Mouse (Mus musculus): ENCODE results near the gene Arhgap31. TPM values are rescaled to one million over a fixed set of nuclear protein-coding genes. Genes with fewer than 3 reads are reported as not detected.

The Arhgap31 gene
- polyA plus RNA-seq, 1 experiment, result 7.8 TPM

DNA sequence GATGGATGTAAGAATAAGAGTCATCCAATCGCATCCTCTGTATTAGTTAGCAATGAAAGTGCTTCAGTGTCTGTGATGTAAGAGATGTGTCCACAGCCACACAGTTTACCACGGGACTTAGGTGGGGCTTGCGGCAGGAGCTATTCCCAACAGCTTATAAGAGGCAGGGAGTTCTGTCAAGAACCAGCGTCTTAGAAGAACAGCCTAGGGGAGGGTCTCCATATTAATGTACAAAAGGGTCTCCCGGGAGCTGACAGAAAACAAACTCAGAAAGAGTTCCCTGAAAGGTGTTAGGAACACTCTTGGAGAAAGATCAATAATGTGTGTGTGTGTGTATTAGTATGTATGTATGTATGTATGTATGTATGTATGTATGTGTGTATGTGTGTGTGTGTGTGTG, 60.4 kb downstream of the Arhgap31 start:
- no peak for DNase-seq (ENCODE audit: low spot score)

- no peak for DNase-seq (ENCODE audit: low spot score)
Measured at GRCm38 (mm10) chr16:38651721-38652231, 61.3 kb downstream of the Arhgap31 start.

GRCm38 (mm10) chr16:38651306-38651705, 61.8 kb downstream of the Arhgap31 start:
- no peak for DNase-seq (ENCODE audit: low spot score)

GRCm38 (mm10) chr16:38649431-38649827, 63.6 kb downstream of the Arhgap31 start:
- DNase-seq (ENCODE audit: low spot score), result no peak

DNA sequence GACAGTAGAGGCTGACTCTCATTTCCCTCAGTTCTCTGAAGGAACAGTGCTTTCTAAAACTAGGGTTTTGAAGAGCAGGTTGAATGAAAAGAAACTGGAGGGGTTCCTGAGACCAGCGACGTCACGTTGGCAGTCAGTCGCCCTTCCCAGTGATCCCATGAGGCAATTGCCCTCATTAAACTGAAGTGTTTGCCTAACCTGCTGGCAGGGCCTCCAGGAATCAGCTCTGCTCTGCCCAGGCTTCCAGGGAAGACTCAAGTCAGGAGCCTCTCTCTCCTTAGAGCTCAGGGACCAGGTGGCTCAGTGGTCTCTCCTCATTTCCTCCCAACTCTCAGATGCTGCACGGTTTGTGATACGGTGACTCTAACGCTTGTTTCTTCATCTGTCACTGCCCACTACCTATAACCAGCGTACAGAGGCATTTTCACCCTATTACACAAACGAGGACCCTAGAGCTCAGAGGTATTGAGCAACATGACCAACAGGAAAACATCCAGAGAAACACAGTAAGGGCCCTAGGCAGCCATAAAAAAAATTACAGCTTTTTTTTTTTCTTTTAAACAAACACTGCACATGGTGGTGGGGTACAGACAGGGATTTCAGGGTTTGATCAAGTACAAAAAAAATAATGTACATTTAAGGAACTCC, 64.2 kb downstream of the Arhgap31 start:
- DNase-seq (ENCODE audit: low spot score), result no peak

GRCm38 (mm10) chr16:38648155-38648554, 64.9 kb downstream of the Arhgap31 start:
- DNase-seq (ENCODE audit: low spot score), result no peak

DNA sequence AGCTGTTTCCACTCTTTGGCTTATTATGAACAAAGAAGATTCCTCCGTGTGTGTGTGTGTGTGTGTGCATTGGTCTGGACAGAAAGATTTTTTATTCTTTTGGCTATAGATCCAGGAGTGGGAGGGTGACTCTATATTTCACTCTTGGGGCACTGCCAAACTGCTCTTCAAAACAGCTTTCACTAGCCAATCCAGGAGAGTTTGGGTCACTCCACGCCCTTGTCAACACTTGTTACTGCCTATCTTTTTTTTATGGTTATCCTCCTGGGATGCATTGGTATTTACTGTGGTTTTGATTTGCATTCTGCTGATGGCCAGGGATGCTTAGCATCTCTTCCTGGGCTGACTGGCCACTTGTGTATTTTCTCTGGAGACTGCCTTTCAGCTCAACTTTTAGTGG, 68.6 kb downstream of the Arhgap31 start:
- DNase-seq (ENCODE audit: low spot score), result no peak

DNA sequence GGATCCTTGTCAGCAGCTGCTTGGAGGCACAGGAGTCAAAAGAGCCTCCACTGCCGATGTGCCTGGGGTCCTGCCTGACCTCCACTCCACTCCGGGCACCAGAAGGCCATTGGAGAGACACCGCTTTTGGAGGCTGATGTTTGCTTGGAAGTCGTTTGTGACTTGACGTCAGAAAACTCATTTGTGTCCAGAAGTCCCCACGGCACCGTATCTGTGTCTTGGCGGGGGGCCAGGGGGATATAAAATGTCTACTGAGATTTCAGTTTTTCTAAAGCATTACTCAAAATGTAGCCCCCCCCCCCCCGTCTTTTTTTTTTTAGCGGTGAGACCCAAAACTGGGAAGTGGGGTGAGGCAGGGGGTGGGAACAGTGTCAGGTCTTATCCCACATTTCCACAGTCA, 76.0 kb downstream of the Arhgap31 start:
- DNase-seq (ENCODE audit: low spot score), result no peak

- no peak for DNase-seq (ENCODE audit: low spot score)
Measured at GRCm38 (mm10) chr16:38636682-38637081, 76.4 kb downstream of the Arhgap31 start.

DNA sequence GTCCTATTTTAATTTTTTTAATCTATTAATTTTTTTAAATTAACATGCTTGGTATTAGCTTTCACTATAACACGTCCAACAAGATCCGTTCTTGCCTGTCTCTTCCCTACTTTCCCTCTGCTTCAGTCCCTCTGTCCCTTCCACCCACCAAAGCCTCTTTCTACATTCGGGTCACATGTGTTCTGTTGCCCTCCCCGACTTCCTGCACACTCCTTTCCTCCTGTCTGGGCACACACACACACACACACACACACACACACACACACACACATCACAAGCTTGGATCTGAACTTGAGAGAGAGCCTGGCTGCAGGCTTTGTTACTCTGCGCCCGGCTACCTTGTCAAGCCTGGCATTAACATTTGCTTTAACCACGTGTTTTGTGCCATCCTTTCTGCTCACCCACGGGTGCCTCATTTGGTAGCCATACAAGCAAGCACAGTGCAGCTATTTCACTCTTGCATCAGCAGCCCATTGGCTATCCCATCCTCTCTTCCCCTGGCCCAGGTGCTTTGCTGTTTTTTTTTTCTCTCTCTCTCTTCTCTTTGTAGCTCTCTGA, 77.2 kb downstream of the Arhgap31 start:
- no peak for DNase-seq (ENCODE audit: low spot score)

- no peak for DNase-seq (ENCODE audit: low spot score)
Measured at GRCm38 (mm10) chr16:38632147-38632546, 80.9 kb downstream of the Arhgap31 start.

DNA sequence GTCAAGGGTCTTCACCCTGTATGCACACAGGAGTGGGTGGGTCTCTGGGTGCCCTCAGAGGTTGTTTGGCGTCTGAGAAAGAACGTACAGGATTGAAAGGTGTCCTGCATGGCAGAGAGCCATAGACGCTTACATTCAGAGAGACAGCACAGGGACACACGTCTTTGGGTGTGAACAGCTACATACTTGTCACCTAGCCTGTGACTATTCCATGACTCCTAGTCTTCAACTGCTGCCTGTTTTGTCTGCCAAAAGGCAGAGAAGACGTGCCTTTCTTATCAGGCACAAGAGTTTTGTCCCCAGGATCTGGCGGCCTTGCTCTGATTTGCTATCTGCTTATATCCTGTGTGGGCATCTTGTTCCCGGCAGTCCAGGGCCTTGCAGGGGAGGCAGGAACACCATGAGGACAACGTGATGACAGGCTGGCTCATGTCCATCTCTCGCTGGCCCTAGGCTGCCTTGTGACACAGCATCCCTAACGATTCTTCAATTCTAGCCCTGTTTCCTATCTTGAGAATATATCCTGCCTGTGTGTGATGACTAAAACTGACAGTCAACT, 87.2 kb downstream of the Arhgap31 start:
- no peak for DNase-seq (ENCODE audit: low spot score)

GRCm38 (mm10) chr16:38625411-38625810, 87.7 kb downstream of the Arhgap31 start:
- DNase-seq (ENCODE audit: low spot score), result no peak

- no peak for DNase-seq (ENCODE audit: low spot score)
Measured at GRCm38 (mm10) chr16:38624303-38624702, 88.8 kb downstream of the Arhgap31 start.

- no peak for DNase-seq (ENCODE audit: low spot score)
Measured at GRCm38 (mm10) chr16:38622283-38622682, 90.8 kb downstream of the Arhgap31 start.

DNA sequence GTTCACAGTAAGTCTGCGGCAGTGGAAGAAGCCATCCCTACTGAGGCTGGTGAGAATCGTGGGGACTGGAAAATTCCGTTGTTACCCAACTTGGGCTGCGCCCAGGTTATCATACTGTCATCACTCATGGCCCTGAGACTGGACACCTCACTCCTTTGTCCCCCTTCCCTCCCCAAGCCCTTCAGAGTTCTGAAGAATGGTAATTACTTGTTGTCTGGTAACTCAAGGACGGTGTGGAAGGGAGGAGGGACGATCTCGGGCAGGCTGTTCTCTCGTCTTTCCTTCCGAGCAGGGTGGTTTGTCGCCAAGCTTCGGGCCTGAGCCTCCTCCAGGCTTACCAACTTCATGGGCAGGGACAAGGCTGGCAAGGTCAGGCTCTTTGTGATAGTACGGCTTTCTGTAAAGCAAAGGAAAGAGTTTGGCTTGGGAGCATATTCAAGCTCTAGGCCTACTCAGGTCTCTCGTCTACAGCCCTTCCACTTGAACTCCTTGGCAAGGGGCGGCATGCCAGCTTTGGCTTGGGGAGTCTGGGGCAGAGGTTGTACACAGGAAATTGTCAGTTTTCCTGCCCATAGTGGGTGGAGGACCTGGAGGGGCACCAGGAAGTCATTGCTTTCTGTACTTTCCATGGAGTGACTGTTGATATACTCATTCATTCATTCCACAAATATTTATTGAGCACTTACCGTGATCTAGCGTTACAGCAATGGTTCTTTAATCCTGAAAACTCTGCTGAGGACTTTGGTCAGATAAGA, 92.2 kb downstream of the Arhgap31 start:
- no peak for DNase-seq (ENCODE audit: low spot score)

DNA sequence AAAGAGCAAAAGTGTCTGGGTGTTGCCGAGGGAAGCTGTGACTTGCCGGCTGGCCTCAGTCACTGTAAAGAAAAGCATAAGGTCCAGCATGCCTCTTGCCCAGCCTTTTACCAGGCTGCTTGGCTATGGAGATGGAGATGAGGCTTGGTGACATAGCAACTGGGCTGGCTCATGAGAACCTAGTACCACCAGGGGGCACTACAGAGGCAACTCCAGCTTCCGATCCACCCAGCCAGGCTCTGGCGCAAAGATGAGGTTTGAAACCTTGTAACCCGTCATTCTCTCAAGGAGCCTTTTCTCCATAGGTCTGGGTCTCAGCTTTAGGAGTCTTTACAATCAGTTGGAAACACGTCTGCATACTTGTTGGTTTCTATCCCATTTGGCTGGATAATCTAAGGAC, 94.0 kb downstream of the Arhgap31 start:
- DNase-seq (ENCODE audit: low spot score), result no peak

- DNase-seq (ENCODE audit: low spot score), result no peak
Measured at GRCm38 (mm10) chr16:38617977-38618376, 95.1 kb downstream of the Arhgap31 start.

DNA sequence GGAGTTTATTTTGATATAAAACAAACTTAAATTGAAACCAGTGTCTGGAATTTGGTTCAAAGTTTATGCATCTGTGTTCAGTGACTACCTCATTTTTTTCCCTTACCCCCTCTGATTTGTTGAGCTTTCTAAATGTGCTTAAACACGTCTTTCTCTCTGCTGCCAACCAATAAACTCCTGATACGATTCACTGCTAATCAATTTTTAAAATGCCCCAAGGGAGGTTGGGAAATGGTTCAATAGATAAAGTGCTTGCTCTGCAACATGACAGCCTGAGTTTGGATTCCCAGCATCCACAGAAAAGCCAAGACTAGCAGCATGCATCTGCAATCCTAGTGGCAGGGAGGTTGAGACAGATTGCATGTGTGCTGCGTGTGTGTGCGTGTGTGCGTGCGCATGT, 99.4 kb downstream of the Arhgap31 start:
- DNase-seq (ENCODE audit: low spot score), result no peak

- DNase-seq (ENCODE audit: low spot score), result no peak
Measured at GRCm38 (mm10) chr16:38612646-38613045, 100.4 kb downstream of the Arhgap31 start.

- no peak for DNase-seq (ENCODE audit: low spot score)
Measured at GRCm38 (mm10) chr16:38609092-38609491, 104.0 kb downstream of the Arhgap31 start.

DNA sequence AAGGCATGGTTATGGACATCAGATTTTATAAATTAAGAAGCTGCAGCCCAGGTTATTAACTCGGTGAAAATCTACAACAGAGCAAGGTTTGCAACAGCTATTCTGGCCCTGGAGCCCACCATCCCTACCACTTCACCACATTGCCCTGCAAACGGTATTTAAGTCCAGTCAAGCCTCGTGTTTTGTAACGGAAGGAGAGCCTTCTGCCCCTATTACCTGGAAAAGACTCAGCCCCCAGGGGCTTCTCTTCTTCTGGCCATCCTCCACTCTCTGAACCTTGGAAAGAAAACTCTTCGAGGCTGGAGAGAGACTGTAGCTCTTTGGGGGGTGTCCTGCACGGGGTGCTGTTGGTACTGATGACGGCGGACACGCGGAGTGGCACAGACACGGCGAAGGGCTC, 104.4 kb downstream of the Arhgap31 start:
- DNase-seq (ENCODE audit: low spot score), result no peak

GRCm38 (mm10) chr16:38606509-38606908, 106.6 kb downstream of the Arhgap31 start:
- no peak for DNase-seq (ENCODE audit: low spot score)
